Mouse (Mus musculus) MEL (cell line): ENCODE results near the gene Abhd10. TPM values are rescaled to one million over a fixed set of nuclear protein-coding genes. Genes with fewer than 3 reads are reported as not detected.

Experiments
- DNase-seq: peaks from one replicate; pipeline ENCODE4 v3.0.0; 2011; ENCODE audit warnings: low read depth, low spot score
- H3K27ac ChIP-seq: 2 replicates; pipeline ENCODE4 v1.5.1; 2012; ENCODE audit warnings: low read depth, mild to moderate bottlenecking, control low read depth, low read length, moderate library complexity; ENCODE audit not compliant: control insufficient read depth
- H3K27me3 ChIP-seq, 2 experiments: fragments of 150-350 bp in 1 of 2; sonication (generic) in 1 of 2; 2 replicates each; pipeline ENCODE4 v1.6.1; 2012; ENCODE audit warnings: low read length in 2 of 2, mild to moderate bottlenecking in 2 of 2, improper control_type of control experiment in 1 of 2, moderate library complexity in 1 of 2; ENCODE audit not compliant: insufficient read depth in 2 of 2, control insufficient read depth in 1 of 2
- H3K36me3 ChIP-seq, 2 experiments: 2 replicates each; pipeline ENCODE4 v1.6.1; 2012 to 2014; ENCODE audit warnings: low read length in 2 of 2, improper control_type of control experiment in 1 of 2, inconsistent platforms in 1 of 2, mild to moderate bottlenecking in 1 of 2; ENCODE audit not compliant: insufficient read depth in 2 of 2, control insufficient read depth in 1 of 2
- H3K4me1 ChIP-seq, 2 experiments: fragments of 150-350 bp in 1 of 2; sonication (generic) in 1 of 2; 2 replicates each; pipeline ENCODE4 v1.6.1; 2012; ENCODE audit warnings: low read length in 2 of 2, improper control_type of control experiment in 1 of 2, mild to moderate bottlenecking in 1 of 2; ENCODE audit not compliant: insufficient read depth in 2 of 2, control insufficient read depth in 1 of 2
- H3K4me3 ChIP-seq, 2 experiments: fragments of 150-350 bp in 1 of 2; sonication (generic) in 1 of 2; 2 replicates each; pipeline ENCODE4 v1.5.1; 2012; ENCODE audit warnings: low read depth in 2 of 2, low read length in 2 of 2, mild to moderate bottlenecking in 2 of 2, moderate library complexity in 2 of 2, control low read depth in 1 of 2, improper control_type of control experiment in 1 of 2; ENCODE audit not compliant: control insufficient read depth in 1 of 2, insufficient read depth in 1 of 2
- H3K79me2 ChIP-seq: 2 replicates; pipeline ENCODE4 v1.6.1; 2012; ENCODE audit warnings: mild to moderate bottlenecking, low read length, moderate library complexity; ENCODE audit not compliant: control insufficient read depth, poor library complexity, insufficient read depth
- H3K9ac ChIP-seq: 2 replicates; pipeline ENCODE4 v1.6.1; 2012; ENCODE audit warnings: low read depth, mild to moderate bottlenecking, control low read depth, low read length, moderate library complexity; ENCODE audit not compliant: control insufficient read depth, poor library complexity, severe bottlenecking
- H3K9me3 ChIP-seq: fragments of 150-350 bp; sonication (generic); replicated peaks from 2 replicates; pipeline ENCODE4 v1.6.1; 2012; ENCODE audit warnings: mild to moderate bottlenecking, low read length, improper control_type of control experiment, moderate library complexity; ENCODE audit not compliant: insufficient read depth
- KAT2A ChIP-seq: conservative IDR thresholded peaks from 2 replicates; pipeline ENCODE4 v1.6.1; 2012; ENCODE audit warnings: low read depth, low read length, improper control_type of control experiment, inconsistent platforms
- MAFK ChIP-seq: IDR thresholded peaks from 2 replicates; pipeline ENCODE4 v1.6.1; 2011; ENCODE audit warnings: low read depth, mild to moderate bottlenecking, low read length, improper control_type of control experiment, borderline replicate concordance
- MAZ ChIP-seq: IDR thresholded peaks from 2 replicates; pipeline ENCODE4 v1.6.1; 2012; ENCODE audit warnings: low read depth, mild to moderate bottlenecking, inconsistent platforms, low read length, improper control_type of control experiment
- MEF2A ChIP-seq: IDR thresholded peaks from 2 replicates; pipeline ENCODE4 v1.6.1; 2014; ENCODE audit warnings: low read depth, mild to moderate bottlenecking, inconsistent platforms, low read length, improper control_type of control experiment; ENCODE audit not compliant: poor library complexity, insufficient replicate concordance, severe bottlenecking; ENCODE audit errors: extremely low read depth
- MYB ChIP-seq: IDR thresholded peaks from 2 replicates; pipeline ENCODE4 v1.6.1; 2011; ENCODE audit warnings: mild to moderate bottlenecking, low read depth, low read length, improper control_type of control experiment
- MYC ChIP-seq: IDR thresholded peaks from 2 replicates; pipeline ENCODE4 v1.6.1; 2011; ENCODE audit warnings: low read depth, mild to moderate bottlenecking, low read length, improper control_type of control experiment, moderate library complexity
- RAD21 ChIP-seq: IDR thresholded peaks from 2 replicates; pipeline ENCODE4 v1.6.1; 2011; ENCODE audit warnings: mild to moderate bottlenecking, low read depth, low read length, improper control_type of control experiment
- RCOR1 ChIP-seq: IDR thresholded peaks from 2 replicates; pipeline ENCODE4 v1.6.1; 2012; ENCODE audit warnings: low read depth, mild to moderate bottlenecking, inconsistent platforms, low read length, improper control_type of control experiment
- SMC3 ChIP-seq: IDR thresholded peaks from 2 replicates; pipeline ENCODE4 v1.6.1; 2011; ENCODE audit warnings: low read depth, low read length, improper control_type of control experiment
- USF2 ChIP-seq, 2 experiments: IDR thresholded peaks; 2 replicates each; pipeline ENCODE4 v1.6.1; 2011 to 2012; ENCODE audit warnings: improper control_type of control experiment in 2 of 2, low read length in 2 of 2, borderline replicate concordance in 1 of 2, inconsistent platforms in 1 of 2, low read depth in 1 of 2, mild to moderate bottlenecking in 1 of 2; ENCODE audit not compliant: insufficient read depth in 1 of 2
- ZC3H11A ChIP-seq: IDR thresholded peaks from 2 replicates; pipeline ENCODE4 v1.6.1; 2012; ENCODE audit warnings: low read depth, mild to moderate bottlenecking, inconsistent platforms, low read length, improper control_type of control experiment
- ZKSCAN1 ChIP-seq: IDR thresholded peaks from 2 replicates; pipeline ENCODE4 v1.6.1; 2012; ENCODE audit warnings: low read depth, mild to moderate bottlenecking, inconsistent platforms, low read length, improper control_type of control experiment, moderate library complexity
- ZNF384 ChIP-seq: IDR thresholded peaks from 2 replicates; pipeline ENCODE4 v1.6.1; 2012; ENCODE audit warnings: low read depth, mild to moderate bottlenecking, inconsistent platforms, low read length, improper control_type of control experiment
- polyA plus RNA-seq, 2 experiments: library from polyadenylated mRNA; stranded (reverse) in 1 of 2; unstranded in 1 of 2; fragments of >175 nt in 1 of 2; fragments of >200 nt in 1 of 2; gene quantifications; 2 replicates each; pipeline versions ENCODE4 v1.2.1 to v1.2.4; 2012; ENCODE audit warnings: low replicate concordance in 2 of 2, low read depth in 1 of 2; ENCODE audit not compliant: insufficient read length in 2 of 2, insufficient read depth in 1 of 2, missing spikeins in 1 of 2
- total RNA-seq: library from RNA; depleted of rRNA; stranded (reverse); fragments of 300-350 nt; gene quantifications from 2 replicates; pipeline ENCODE4 v1.2.3, GENCODE M21; 2012

The Abhd10 gene
- total and polyA plus RNA-seq, 3 experiments = 9.5 to 11.1 TPM; not detected in 1

DNA sequence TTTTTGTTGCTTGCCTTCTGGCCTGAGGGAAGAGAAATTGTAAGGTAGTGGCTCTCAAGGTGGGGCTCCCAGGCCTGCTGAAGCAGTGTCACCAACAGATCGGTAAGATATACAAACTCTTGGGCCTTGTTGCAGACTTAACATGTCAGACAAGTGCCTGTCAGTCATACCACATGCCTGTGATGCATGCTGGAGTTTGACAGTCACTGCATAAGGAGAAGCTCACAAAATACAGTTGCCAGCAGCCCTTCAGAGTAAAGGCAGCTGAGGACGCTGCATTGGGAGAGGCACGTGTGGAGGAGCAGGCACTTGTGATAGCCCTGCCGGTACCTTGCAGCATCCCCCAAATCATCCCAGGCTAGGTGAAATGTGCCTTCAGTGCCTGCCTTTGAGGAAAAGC, 24.5 kb downstream of the Abhd10 start:
- no peaks in the 10 kb centered on the region for H3K27me3 ChIP-seq
- H3K4me3 ChIP-seq = no peak overlapping the region
- no peak overlapping the region for H3K27ac ChIP-seq
- no peak for DNase-seq
- H3K79me2 ChIP-seq = no peaks in the 10 kb centered on the region
- no peak overlapping the region for H3K9ac ChIP-seq
- no peaks in the 10 kb centered on the region for H3K9me3 ChIP-seq
- no peaks in the 10 kb centered on the region for H3K36me3 ChIP-seq
- H3K4me1 ChIP-seq = no peaks in the 10 kb centered on the region
- no peak for TF ChIP-seq MAZ
- no peak for TF ChIP-seq MYB
- no peak for TF ChIP-seq KAT2A
- no peak for TF ChIP-seq RAD21
- no peak for TF ChIP-seq MAFK
- no peak for TF ChIP-seq RCOR1

DNA sequence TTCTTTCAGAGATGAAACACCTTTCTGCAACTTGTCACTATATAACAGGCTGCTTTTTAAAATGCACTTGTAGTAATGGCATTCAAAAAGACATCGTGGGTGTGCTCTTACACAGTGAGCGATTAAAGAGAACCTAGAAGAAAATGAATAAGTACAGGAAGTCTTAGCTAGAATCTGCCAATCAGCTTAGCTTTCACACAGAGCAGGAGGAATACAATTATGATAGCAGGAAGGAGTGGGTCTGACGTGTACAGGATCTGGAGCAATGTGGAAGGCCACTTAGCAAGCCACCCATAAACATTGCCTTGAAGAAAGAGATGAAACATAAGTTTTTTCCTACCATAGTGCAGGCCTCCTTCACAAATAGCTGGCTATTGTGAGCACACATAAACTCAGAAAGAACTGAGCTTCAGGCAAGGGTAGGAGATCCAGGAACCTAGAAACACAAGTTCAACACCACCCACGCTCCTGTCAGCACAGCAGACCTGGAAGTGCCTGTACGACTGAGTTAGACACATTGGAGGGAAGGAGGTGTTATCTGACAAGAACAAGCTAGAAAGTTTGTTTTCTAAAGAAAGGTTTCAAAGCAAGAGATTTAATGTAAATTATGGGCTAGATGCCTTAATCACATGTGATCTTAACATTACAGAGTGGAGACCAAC, 28.1 kb downstream of the Abhd10 start:
- H3K27me3 ChIP-seq = no peaks in the 10 kb centered on the region
- DNase-seq = no peak
- TF ChIP-seq MEF2A (no peak), ZC3H11A (no peak)
- TF ChIP-seq, all 39 proteins: peak for 0
- Histone ChIP-seq H3K9ac (no peak overlapping the region), H3K36me3 (no peaks in the 10 kb centered on the region), H3K79me2 (no peaks in the 10 kb centered on the region), H3K9me3 (no peaks in the 10 kb centered on the region), H3K4me3 (no peak overlapping the region), H3K27ac (no peak overlapping the region), H3K4me1 (no peaks in the 10 kb centered on the region)

DNA sequence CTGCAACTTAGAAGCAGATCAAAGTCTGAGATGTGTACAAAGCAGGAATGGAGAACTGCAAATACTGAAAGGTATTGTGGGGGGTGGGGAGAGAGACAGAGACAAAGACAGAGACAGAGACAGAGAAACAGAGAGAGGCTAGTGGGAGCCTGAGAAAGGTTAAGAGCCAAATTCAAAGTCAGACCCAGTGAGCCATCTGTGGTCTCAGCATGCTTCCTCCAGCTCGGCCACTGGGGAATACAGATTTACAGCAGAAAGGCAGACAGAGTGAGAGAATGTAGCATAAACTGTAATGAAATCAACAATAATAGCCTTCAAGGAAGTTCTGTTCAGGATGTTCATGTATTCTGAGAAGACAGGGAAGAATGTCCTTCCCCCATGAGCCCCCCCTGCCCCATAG, 28.9 kb downstream of the Abhd10 start:
- H3K4me3 ChIP-seq = no peak overlapping the region
- DNase-seq = no peak
- H3K27ac ChIP-seq = no peak overlapping the region
- no peaks in the 10 kb centered on the region for H3K36me3 ChIP-seq
- no peaks in the 10 kb centered on the region for H3K27me3 ChIP-seq
- no peaks in the 10 kb centered on the region for H3K4me1 ChIP-seq
- no peaks in the 10 kb centered on the region for H3K79me2 ChIP-seq
- TF ChIP-seq ZKSCAN1 (no peak), SMC3 (no peak), MYC (no peak), KAT2A (no peak), USF2 (IDR thresholded peaks at IDR 0.05; ENCODE audit: borderline replicate concordance in 1 of 2, insufficient read depth in 1 of 2, low read depth in 1 of 2, low read length in 2 of 2) (no peak), ZNF384 (no peak)
- TF ChIP-seq, all 39 proteins: peak for 0
- Histone ChIP-seq H3K9ac (no peak overlapping the region), H3K9me3 (no peaks in the 10 kb centered on the region)
